Mouse (Mus musculus) erythroblast, embryonic 14.5 days (primary cell): Measurements from ENCODE around the gene Mnx1.

Experiments used
- GATA1 ChIP-seq: IDR thresholded peaks from 2 replicates; pipeline ENCODE4 v1.6.1; 2012; ENCODE audit warnings: low read length, inconsistent platforms, mixed read lengths
- TAL1 ChIP-seq: IDR thresholded peaks from 3 replicates; pipeline ENCODE4 v1.6.1; 2012; ENCODE audit warnings: low read length, inconsistent platforms, mixed read lengths

GRCm38 (mm10) chr5:29435491-29435890 is 42.8 kb downstream of the Mnx1 start:
- TF ChIP-seq GATA1 (no peak), TAL1 (no peak)
